ENCODE assay signal across 9 mouse cellular contexts in the genomic region with DNA sequence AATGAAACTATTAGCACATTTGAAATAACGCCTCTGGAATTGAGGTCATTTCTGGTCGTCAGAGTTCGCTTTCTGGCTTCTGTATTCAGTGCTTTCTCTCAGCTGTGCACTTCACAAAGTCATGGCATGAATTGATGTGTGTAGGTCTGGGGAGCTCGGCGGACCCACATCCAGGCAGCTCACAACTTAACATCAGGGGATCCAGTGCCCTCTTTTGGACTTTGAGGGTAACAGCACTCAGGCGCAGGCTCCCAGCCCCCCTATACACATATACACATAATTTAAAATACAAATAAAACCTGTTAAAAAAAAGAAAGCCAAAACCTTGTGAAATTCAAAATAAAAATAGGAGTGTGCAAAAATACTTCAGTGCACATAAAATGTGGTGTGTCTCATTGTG.
DNase-seq lines count a peak whose midpoint lies in the region; ATAC-seq and TF ChIP-seq lines count a peak whose summit lies in the region.
"Had no signal": no experiment of that assay in that cellular context is flagged by ENCODE, and none has a peak within 500 bp of the region (broad histone marks: within the 10 kb centered on the region; RNA-seq: fewer than 3 reads in every experiment).

No protein-coding gene starts in this region.

- no peaks in the 10 kb centered on the region for H3K27me3 ChIP-seq in ES-Bruce4 (ENCODE audit: control insufficient read depth, insufficient read depth, low read length, poor library complexity, severe bottlenecking)
- H3K27me3 ChIP-seq in liver, adult 2 months (ENCODE audit: control insufficient read depth, insufficient read depth, low read length) = no peaks in the 10 kb centered on the region
- no peaks in the 10 kb centered on the region for H3K27me3 ChIP-seq in forebrain, embryonic 13.5 days
- H3K27me3 ChIP-seq: embryonic facial prominence, embryonic 12.5 days had no signal

- DNase-seq in left cerebral cortex, adult 2 months (ENCODE audit: extremely low spot score in 1 of 2, low spot score in 2 of 2) = no peak
- DNase-seq in left cerebral cortex, adult 8-10 months (ENCODE audit: low spot score in 2 of 2) = no peak
- DNase-seq in A20 (ENCODE audit: low read depth, low spot score) = peak; percentile 48
- no peak for DNase-seq in liver, adult 2 months (ENCODE audit: extremely low read depth, low read depth, low spot score)
- DNase-seq in cerebellum, adult 8-10 months = no peak

- H3K4me1 ChIP-seq in ES-Bruce4 (ENCODE audit: control insufficient read depth, insufficient read depth, low read length) = no peaks in the 10 kb centered on the region
- H3K4me1 ChIP-seq in liver, adult 2 months (ENCODE audit: control insufficient read depth, insufficient read depth, low read length) = no peaks in the 10 kb centered on the region; the same call in 1 of the 2 replicates
- H3K4me1 ChIP-seq in forebrain, embryonic 13.5 days = peaks cover 5% of the 10 kb centered on the region; the same call in 1 of the 2 replicates

- no peak overlapping the region for H3K9ac ChIP-seq in ES-Bruce4 (ENCODE audit: low read depth, poor library complexity, severe bottlenecking)
- H3K9ac ChIP-seq in liver, adult 2 months (ENCODE audit: low read depth, low read length) = no peak overlapping the region
- H3K9ac ChIP-seq in forebrain, embryonic 13.5 days = no peak overlapping the region
- H3K9ac ChIP-seq: embryonic facial prominence, embryonic 12.5 days; hindbrain, embryonic 14.5 days had no signal

- no peak; the same call in 1 of the 2 replicates for ATAC-seq in forebrain, embryonic 13.5 days

- peak; percentile 49 for TF ChIP-seq CTCF in left cerebral cortex, adult 2 months (IDR thresholded peaks at IDR 0.05)
- peak; percentile 48 for TF ChIP-seq CTCF in ES-Bruce4 (IDR thresholded peaks at IDR 0.05; ENCODE audit: low read depth, low read length)
- peak; percentile 51 for TF ChIP-seq CTCF in liver, adult 2 months (IDR thresholded peaks at IDR 0.05; ENCODE audit: low read depth, low read length)

- H3K4me3 ChIP-seq in left cerebral cortex, adult 2 months = no peak overlapping the region
- H3K4me3 ChIP-seq in ES-Bruce4 (ENCODE audit: low read depth, low read length) = no peak overlapping the region
- no peak overlapping the region for H3K4me3 ChIP-seq in liver, adult 2 months (ENCODE audit: insufficient read depth, low read depth, low read length)
- H3K4me3 ChIP-seq in forebrain, embryonic 13.5 days = no peak overlapping the region
- H3K4me3 ChIP-seq: embryonic facial prominence, embryonic 12.5 days had no signal

- no peaks in the 10 kb centered on the region for H3K79me2 ChIP-seq in liver, adult 2 months (ENCODE audit: control insufficient read depth, insufficient read depth, low read length)

- no peak for TF ChIP-seq EP300 in ES-Bruce4 (IDR thresholded peaks at IDR 0.05; ENCODE audit: insufficient read depth, low read depth, low read length)

- no peak overlapping the region for H3K4me2 ChIP-seq in forebrain, embryonic 13.5 days
- H3K4me2 ChIP-seq: embryonic facial prominence, embryonic 12.5 days; hindbrain, embryonic 14.5 days had no signal

- no peaks in the 10 kb centered on the region for H3K9me3 ChIP-seq in ES-Bruce4 (replicated peaks; ENCODE audit: control insufficient read depth, insufficient read depth, low read length, poor library complexity, severe bottlenecking)
- H3K9me3 ChIP-seq in forebrain, embryonic 13.5 days (replicated peaks) = no peaks in the 10 kb centered on the region
- H3K9me3 ChIP-seq: embryonic facial prominence, embryonic 12.5 days had no signal

- intact Hi-C loops in left cerebral cortex, adult 2 months (cut with DNase I) = no loop called here

- H3K36me3 ChIP-seq in ES-Bruce4 (ENCODE audit: control insufficient read depth, insufficient read depth, low read length, poor library complexity, severe bottlenecking) = no peaks in the 10 kb centered on the region
- H3K36me3 ChIP-seq in liver, adult 2 months (ENCODE audit: control insufficient read depth, insufficient read depth, low read length) = no peaks in the 10 kb centered on the region
- H3K36me3 ChIP-seq in forebrain, embryonic 13.5 days (ENCODE audit: poor library complexity, severe bottlenecking) = no peaks in the 10 kb centered on the region
- H3K36me3 ChIP-seq: embryonic facial prominence, embryonic 12.5 days had no signal

- WGBS in liver, adult 2 months = 81% methylated on average over 6 of the region's 6 CpGs
- 64% methylated on average over 6 of the region's 6 CpGs for WGBS in forebrain, embryonic 13.5 days

- no peak for TF ChIP-seq POLR2A in ES-Bruce4 (IDR thresholded peaks at IDR 0.05; ENCODE audit: insufficient read depth, low read length)
- no peak for TF ChIP-seq POLR2A in liver, adult 2 months (IDR thresholded peaks at IDR 0.05; ENCODE audit: extremely low read depth, insufficient read depth, low read length)

- no peak overlapping the region for H3K27ac ChIP-seq in left cerebral cortex, adult 2 months
- no peak overlapping the region for H3K27ac ChIP-seq in ES-Bruce4 (ENCODE audit: insufficient read depth, low read length)
- H3K27ac ChIP-seq in liver, adult 2 months (replicated peaks; ENCODE audit: insufficient read depth, low read depth, low read length) = no peak overlapping the region
- no peak overlapping the region for H3K27ac ChIP-seq in forebrain, embryonic 13.5 days
- H3K27ac ChIP-seq: embryonic facial prominence, embryonic 12.5 days; hindbrain, embryonic 14.5 days had no signal
